Mouse (Mus musculus): Measurements from ENCODE around the gene Vamp5. TPM values are rescaled to one million over a fixed set of nuclear protein-coding genes. Genes with fewer than 3 reads are reported as not detected.

The Vamp5 gene
- polyA plus RNA-seq, 1 experiment from 2014 or later, result 14.9 TPM

GRCm38 (mm10) chr6:72371147-72371546, 9.1 kb downstream of the Vamp5 start:
- Histone ChIP-seq H3K27ac (ENCODE audit: low read depth, low read length) (no peak overlapping the region), H3K9ac (ENCODE audit: low read depth, low read length) (no peak overlapping the region), H3K4me3 (ENCODE audit: low read depth, low read length) (no peak overlapping the region), H3K4me2 (replicated peaks; ENCODE audit: low read depth) (no peak overlapping the region), H3K27me3 (replicated peaks; ENCODE audit: control insufficient read depth, insufficient read depth, low read length) (no peaks in the 10 kb centered on the region), H3K9me3 (ENCODE audit: control insufficient read depth) (no peaks in the 10 kb centered on the region), H3K36me3 (ENCODE audit: control insufficient read depth, insufficient read depth) (no peaks in the 10 kb centered on the region), H3K4me1 (replicated peaks; ENCODE audit: control insufficient read depth, insufficient read depth, low read length) (0 out of 2 replicates have a peak, but pooled peaks cover 3% of the 10 kb centered on the region)
- no peak for ATAC-seq
- no peak for TF ChIP-seq CTCF (IDR thresholded peaks at IDR 0.05; ENCODE audit: low read depth)
- 52% methylated on average over 5 of the region's 5 CpGs for WGBS

- 84% methylated on average over 12 of the region's 12 CpGs for WGBS
- no peak for ATAC-seq
- no peak for TF ChIP-seq CTCF (IDR thresholded peaks at IDR 0.05; ENCODE audit: low read depth)
- Histone ChIP-seq H3K27ac (ENCODE audit: low read depth, low read length) (no peak overlapping the region), H3K9ac (ENCODE audit: low read depth, low read length) (no peak overlapping the region), H3K36me3 (ENCODE audit: control insufficient read depth, insufficient read depth) (no peaks in the 10 kb centered on the region), H3K4me2 (replicated peaks; ENCODE audit: low read depth) (no peak overlapping the region), H3K9me3 (ENCODE audit: control insufficient read depth) (no peaks in the 10 kb centered on the region), H3K4me3 (ENCODE audit: low read depth, low read length) (no peak overlapping the region), H3K4me1 (replicated peaks; ENCODE audit: control insufficient read depth, insufficient read depth, low read length) (0 out of 2 replicates have a peak, but pooled peaks cover 3% of the 10 kb centered on the region), H3K27me3 (replicated peaks; ENCODE audit: control insufficient read depth, insufficient read depth, low read length) (no peaks in the 10 kb centered on the region)
Observed at GRCm38 (mm10) chr6:72370091-72370490, 10.2 kb downstream of the Vamp5 start.

GRCm38 (mm10) chr6:72369557-72369956, 10.7 kb downstream of the Vamp5 start:
- WGBS, result 85% methylated on average over 4 of the region's 4 CpGs
- peak; percentile 43 for TF ChIP-seq CTCF (IDR thresholded peaks at IDR 0.05; ENCODE audit: low read depth)
- H3K27me3 ChIP-seq (replicated peaks; ENCODE audit: control insufficient read depth, insufficient read depth, low read length), result no peaks in the 10 kb centered on the region
- 0 out of 2 replicates have a peak, but pooled peaks cover 3% of the 10 kb centered on the region for H3K4me1 ChIP-seq (replicated peaks; ENCODE audit: control insufficient read depth, insufficient read depth, low read length)
- H3K36me3 ChIP-seq (ENCODE audit: control insufficient read depth, insufficient read depth), result no peaks in the 10 kb centered on the region
- H3K4me3 ChIP-seq (ENCODE audit: low read depth, low read length), result no peak overlapping the region
- H3K9ac ChIP-seq (ENCODE audit: low read depth, low read length), result no peak overlapping the region
- no peak for ATAC-seq
- H3K4me2 ChIP-seq (replicated peaks; ENCODE audit: low read depth), result no peak overlapping the region
- H3K9me3 ChIP-seq (ENCODE audit: control insufficient read depth), result no peaks in the 10 kb centered on the region
- no peak overlapping the region for H3K27ac ChIP-seq (ENCODE audit: low read depth, low read length)

GRCm38 (mm10) chr6:72367460-72367974, 12.8 kb downstream of the Vamp5 start:
- Histone ChIP-seq H3K4me3 (ENCODE audit: low read depth, low read length) (no peak overlapping the region), H3K36me3 (ENCODE audit: control insufficient read depth, insufficient read depth) (no peaks in the 10 kb centered on the region), H3K27ac (ENCODE audit: low read depth, low read length) (no peak overlapping the region), H3K27me3 (replicated peaks; ENCODE audit: control insufficient read depth, insufficient read depth, low read length) (no peaks in the 10 kb centered on the region), H3K4me1 (replicated peaks; ENCODE audit: control insufficient read depth, insufficient read depth, low read length) (no peaks in the 10 kb centered on the region), H3K4me2 (replicated peaks; ENCODE audit: low read depth) (no peak overlapping the region), H3K9me3 (ENCODE audit: control insufficient read depth) (no peaks in the 10 kb centered on the region), H3K9ac (ENCODE audit: low read depth, low read length) (no peak overlapping the region)
- no peak for ATAC-seq
- TF ChIP-seq CTCF (IDR thresholded peaks at IDR 0.05; ENCODE audit: low read depth), result no peak
- WGBS, result 78% methylated on average over 4 of the region's 4 CpGs

- Histone ChIP-seq H3K9me3 (ENCODE audit: control insufficient read depth) (no peaks in the 10 kb centered on the region), H3K36me3 (ENCODE audit: control insufficient read depth, insufficient read depth) (no peaks in the 10 kb centered on the region), H3K27ac (ENCODE audit: low read depth, low read length) (no peak within 1 kb of the TSS), H3K27me3 (replicated peaks; ENCODE audit: control insufficient read depth, insufficient read depth, low read length) (no peaks in the 10 kb centered on the region), H3K4me1 (replicated peaks; ENCODE audit: control insufficient read depth, insufficient read depth, low read length) (no peaks in the 10 kb centered on the region), H3K4me3 (ENCODE audit: low read depth, low read length) (no peak within 1 kb of the TSS), H3K9ac (ENCODE audit: low read depth, low read length) (no peak within 1 kb of the TSS), H3K4me2 (replicated peaks; ENCODE audit: low read depth) (no peak within 1 kb of the TSS)
- no peak for TF ChIP-seq CTCF (IDR thresholded peaks at IDR 0.05; ENCODE audit: low read depth)
- ATAC-seq, result no peak
- WGBS, result 80% methylated on average over 4 of the region's 4 CpGs
Observed at GRCm38 (mm10) chr6:72366844-72367443, 13.3 kb downstream of the Vamp5 start, which contains the start of gene Rnf181. Gene Rnf181 (minus strand): TSS chr6:72366956.

- no peaks in the 10 kb centered on the region; the same call in 1 of the 2 replicates for H3K4me1 ChIP-seq (replicated peaks; ENCODE audit: control insufficient read depth, insufficient read depth, low read length)
- WGBS, result 63% methylated on average over 3 of the region's 3 CpGs
- H3K4me3 ChIP-seq (ENCODE audit: low read depth, low read length), result no peak overlapping the region
- no peak for ATAC-seq
- no peak overlapping the region for H3K27ac ChIP-seq (ENCODE audit: low read depth, low read length)
- TF ChIP-seq CTCF (IDR thresholded peaks at IDR 0.05; ENCODE audit: low read depth), result no peak
- H3K36me3 ChIP-seq (ENCODE audit: control insufficient read depth, insufficient read depth), result no peaks in the 10 kb centered on the region
- H3K27me3 ChIP-seq (replicated peaks; ENCODE audit: control insufficient read depth, insufficient read depth, low read length), result no peaks in the 10 kb centered on the region
- no peaks in the 10 kb centered on the region for H3K9me3 ChIP-seq (ENCODE audit: control insufficient read depth)
- no peak overlapping the region for H3K9ac ChIP-seq (ENCODE audit: low read depth, low read length)
- no peak overlapping the region for H3K4me2 ChIP-seq (replicated peaks; ENCODE audit: low read depth)
Observed at GRCm38 (mm10) chr6:72366304-72366703, 14.0 kb downstream of the Vamp5 start.

Data from intestine, postnatal 0 days (tissue).